Mouse (Mus musculus) hematopoietic stem cell, adult 5-6 weeks (primary cell): Measurements from ENCODE around the gene Gpsm3. TPM values are rescaled to one million over a fixed set of nuclear protein-coding genes. Genes with fewer than 3 reads are reported as not detected.
A peak's percentile ranks its signal among the peaks of the same experiment; 100 is the strongest.

Source experiments
- ATAC-seq, 2 experiments: fragments of 125-278 bp in 1 of 2; replicated peaks in 1 of 2; 2 replicates each; pipeline ENCODE4 v1.8.0; 2016 to 2017; ENCODE audit warnings: inconsistent platforms in 2 of 2, mild to moderate bottlenecking in 2 of 2, moderate number of reproducible peaks in 2 of 2, low read depth in 1 of 2, moderate TSS enrichment in 1 of 2; ENCODE audit not compliant: low FRiP score in 2 of 2, poor library complexity in 2 of 2, severe bottlenecking in 2 of 2, insufficient read depth in 1 of 2, low TSS enrichment in 1 of 2
- total RNA-seq: library from RNA; stranded (forward); fragments of 172-1452, 232-1000 nt; gene quantifications from 2 replicates; pipeline ENCODE4 v1.2.3, GENCODE M21; 2017

Gpsm3 gene
- total RNA-seq, 1 experiment from 2014 or later: 31.2 TPM

- ATAC-seq: no peak
Measured at GRCm38 (mm10) chr17:34571875-34572274, 17.7 kb upstream of the Gpsm3 start.

- no peak for ATAC-seq
Measured at GRCm38 (mm10) chr17:34572361-34572760, 17.2 kb upstream of the Gpsm3 start.

DNA sequence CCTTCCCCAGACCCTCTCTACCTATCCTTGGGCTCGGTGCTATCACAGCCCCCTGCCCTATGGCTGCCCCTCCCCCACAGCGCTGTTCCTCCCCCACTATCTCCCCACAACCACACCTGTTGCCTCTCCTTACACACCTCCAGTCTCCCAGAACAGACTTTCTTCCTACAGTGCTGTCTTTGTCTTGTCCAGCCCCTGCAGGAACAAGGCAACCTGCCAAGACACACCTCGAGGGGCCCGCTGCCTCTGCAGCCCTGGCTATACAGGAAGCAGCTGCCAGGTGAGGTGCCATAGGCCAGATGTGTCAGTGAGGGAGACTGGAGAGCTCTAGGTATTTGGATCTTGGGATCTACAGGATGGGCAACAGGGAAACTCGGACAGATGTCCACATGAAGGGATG lies 13.0 kb upstream of the Gpsm3 start:
- no peak for ATAC-seq

GRCm38 (mm10) chr17:34578070-34578469 lies 11.5 kb upstream of the Gpsm3 start:
- 0 out of 4 replicates have a peak, but pooled peaks of 1 of the 2 experiments have one; percentile 27 for ATAC-seq

DNA sequence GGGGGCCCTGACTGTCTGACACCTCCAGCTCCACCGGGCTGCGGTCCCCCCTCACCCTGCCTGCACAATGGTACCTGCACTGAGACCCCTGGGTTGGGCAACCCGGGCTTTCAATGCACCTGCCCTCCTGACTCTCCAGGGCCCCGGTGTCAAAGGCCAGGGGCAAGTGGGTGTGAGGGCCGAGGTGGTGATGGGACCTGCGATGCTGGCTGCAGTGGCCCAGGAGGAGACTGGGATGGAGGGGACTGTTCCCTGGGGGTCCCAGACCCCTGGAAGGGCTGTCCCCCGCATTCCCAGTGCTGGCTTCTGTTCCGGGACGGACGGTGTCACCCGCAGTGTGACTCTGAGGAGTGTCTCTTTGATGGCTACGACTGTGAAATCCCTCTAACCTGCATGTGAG lies 7.1 kb upstream of the Gpsm3 start:
- no peak for ATAC-seq

DNA sequence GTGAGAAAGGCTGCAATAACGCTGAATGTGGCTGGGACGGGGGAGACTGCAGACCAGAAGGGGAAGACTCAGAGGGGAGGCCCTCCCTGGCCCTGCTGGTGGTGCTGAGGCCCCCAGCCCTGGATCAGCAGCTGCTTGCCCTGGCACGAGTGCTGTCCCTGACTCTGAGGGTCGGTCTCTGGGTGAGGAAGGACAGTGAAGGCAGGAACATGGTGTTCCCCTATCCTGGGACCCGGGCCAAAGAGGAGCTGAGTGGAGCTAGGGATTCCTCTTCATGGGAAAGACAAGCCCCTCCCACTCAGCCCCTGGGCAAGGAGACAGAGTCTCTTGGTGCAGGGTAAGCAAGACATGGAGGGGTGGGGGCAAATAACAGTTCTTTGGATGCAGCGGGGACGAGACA lies 6.2 kb upstream of the Gpsm3 start:
- no peak for ATAC-seq

GRCm38 (mm10) chr17:34583819-34584218 lies 5.8 kb upstream of the Gpsm3 start:
- no peak for ATAC-seq

DNA sequence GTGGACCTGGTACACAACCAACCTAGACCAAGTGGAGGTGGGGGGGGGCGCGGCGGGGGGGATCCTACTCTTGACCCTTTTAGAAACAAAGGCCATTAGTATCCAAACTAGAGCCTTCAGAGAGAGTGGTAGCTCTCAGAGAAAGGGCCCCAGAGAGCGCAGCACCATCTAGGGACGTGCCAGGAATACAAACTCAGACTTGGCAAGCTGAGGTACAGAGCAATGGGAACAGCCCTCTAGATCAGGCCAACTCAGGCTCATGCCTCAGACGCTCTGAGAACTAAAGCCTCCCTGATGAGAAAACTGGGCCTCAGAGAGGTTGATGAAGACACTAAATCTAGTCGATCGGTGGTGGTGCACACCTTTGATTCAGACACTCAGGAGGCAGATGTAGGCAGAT lies 4.5 kb upstream of the Gpsm3 start:
- no peak for ATAC-seq

- no peak for ATAC-seq
Measured at GRCm38 (mm10) chr17:34585877-34586771, 3.5 kb upstream of the Gpsm3 start.

- peak; percentile 46 to 47; a peak in 3 of 4 replicates for ATAC-seq
Measured at GRCm38 (mm10) chr17:34586796-34587422, 2.7 kb upstream of the Gpsm3 start.

GRCm38 (mm10) chr17:34587423-34587811 lies 2.2 kb upstream of the Gpsm3 start:
- ATAC-seq: peak; percentile 39 to 56

DNA sequence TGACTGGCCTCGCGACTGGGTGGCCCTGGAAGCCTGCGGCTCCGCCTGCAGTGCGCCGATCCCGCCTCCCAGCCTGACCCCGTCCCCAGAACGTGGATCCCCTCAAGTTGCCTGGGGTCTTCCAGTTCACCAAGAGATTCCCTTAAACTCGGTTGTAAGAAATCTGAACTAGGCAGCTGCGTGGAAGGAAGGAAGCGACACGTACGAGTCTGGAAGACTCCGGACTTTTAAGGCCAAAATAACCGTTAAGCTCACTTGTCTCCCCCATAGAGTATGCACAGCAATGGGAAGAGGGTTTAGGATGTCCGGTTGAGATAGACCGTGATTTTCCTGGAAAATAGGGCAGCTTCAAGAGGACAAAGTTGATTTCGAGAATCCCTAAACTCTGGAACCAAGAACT lies 1.8 kb upstream of the Gpsm3 start:
- no peak for ATAC-seq

GRCm38 (mm10) chr17:34588767-34589166 lies 839 bp upstream of the Gpsm3 start:
- ATAC-seq: no peak

DNA sequence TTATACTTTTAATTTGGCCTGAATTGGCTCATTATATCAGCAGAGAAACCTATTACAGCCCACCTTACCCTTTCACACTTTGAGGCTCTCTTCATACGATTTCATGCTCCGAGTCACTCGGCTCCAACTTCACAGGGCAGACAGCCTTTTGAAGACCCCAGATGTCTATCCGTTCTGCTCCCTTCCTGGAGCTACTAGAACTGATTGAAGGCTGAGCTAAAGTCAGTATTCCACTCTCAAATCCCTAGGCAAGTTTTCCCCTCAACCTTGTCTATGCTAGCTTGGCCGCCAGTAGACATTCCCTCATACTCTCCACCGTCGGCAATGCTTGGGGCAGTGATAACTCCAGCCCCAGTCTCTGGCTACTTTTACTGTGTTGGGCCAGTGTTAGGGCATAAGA lies 400 bp upstream of the Gpsm3 start:
- ATAC-seq: no peak

- ATAC-seq: no peak
Measured at GRCm38 (mm10) chr17:34590154-34590987, 765 bp downstream of the Gpsm3 start.

DNA sequence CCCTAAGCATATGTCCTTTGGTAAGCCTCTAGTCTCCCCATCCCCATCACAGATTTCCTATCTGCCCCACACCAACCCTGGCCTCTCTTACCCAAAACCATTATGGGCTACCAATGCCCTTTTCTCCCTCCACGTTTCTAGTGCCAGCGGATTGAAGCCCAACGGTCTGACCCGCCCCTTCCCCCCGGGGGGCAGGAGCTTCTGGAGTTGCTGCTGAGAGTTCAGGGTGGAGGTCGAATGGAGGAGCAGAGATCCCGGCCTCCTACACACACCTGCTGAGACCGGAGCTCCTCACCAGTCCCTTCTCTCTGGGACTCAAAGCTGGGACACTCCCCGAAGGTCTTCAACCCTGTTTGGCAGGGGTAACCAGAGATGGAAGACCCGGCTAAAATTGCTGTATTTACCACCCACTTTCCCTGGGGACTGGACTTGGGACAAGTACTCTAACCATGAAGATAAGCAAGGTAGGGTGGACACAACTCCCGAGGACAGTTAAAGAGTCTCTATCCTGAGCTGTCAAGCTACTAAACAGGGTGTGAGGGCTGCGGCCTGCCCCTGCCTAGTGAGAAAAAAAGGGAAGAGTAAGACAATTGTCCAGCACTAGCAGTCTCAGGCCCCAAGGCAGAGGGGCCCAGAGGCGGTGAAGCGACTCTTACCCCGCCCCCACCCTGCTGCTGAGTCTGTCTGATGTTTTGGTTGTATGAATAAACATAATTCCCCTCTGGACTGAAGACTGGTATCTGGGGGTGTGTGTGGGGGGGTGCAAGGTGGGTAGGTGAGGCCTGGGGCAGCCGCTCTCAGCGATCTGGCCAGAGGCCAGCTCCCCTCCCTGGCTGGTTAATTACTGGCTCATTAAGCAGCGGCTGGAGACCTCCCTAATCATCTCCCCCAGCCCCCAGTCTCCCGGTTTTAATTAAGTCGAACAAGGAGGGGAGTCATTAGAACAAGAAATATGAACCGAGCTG lies 1.7 kb downstream of the Gpsm3 start, which contains the start of gene Pbx2:
Pbx2 (plus strand) TSS at position 238 of the 965 bp plus-strand sequence.
- no peak for ATAC-seq

GRCm38 (mm10) chr17:34591994-34592375 lies 2.4 kb downstream of the Gpsm3 start:
- ATAC-seq: peak; percentile 33 to 43; a peak in 2 of 4 replicates
